Mouse (Mus musculus) stomach, postnatal 0 days (tissue): Measurements from ENCODE around the gene Tfrc.
A peak's percentile ranks its signal among the peaks of the same experiment; 100 is the strongest.

Experiments
- CTCF ChIP-seq: IDR thresholded peaks from 2 replicates; pipeline ENCODE4 v1.5.1; 2016; ENCODE audit warnings: antibody characterized with exemption, low read depth, mild to moderate bottlenecking, moderate library complexity
- EP300 ChIP-seq: optimal IDR thresholded peaks from 2 replicates; pipeline ENCODE3; 2016; ENCODE audit warnings: antibody characterized with exemption

GRCm38 (mm10) chr16:32614047-32614446 lies 5.3 kb downstream of the Tfrc start:
- TF ChIP-seq CTCF (peak; percentile 49), EP300 (no peak)
